Mouse (Mus musculus) G1E (cell line): ENCODE data around the gene Slc16a6.

Experiments used
- CTCF ChIP-seq: IDR thresholded peaks from 2 replicates; pipeline ENCODE4 v1.5.1; 2012; ENCODE audit warnings: low read depth, low read length, inconsistent platforms, mixed read lengths
- GATA1 ChIP-seq: IDR thresholded peaks from 2 replicates; pipeline ENCODE4 v1.6.1; 2012; ENCODE audit warnings: borderline replicate concordance, low read length, inconsistent platforms, mixed read lengths

DNA sequence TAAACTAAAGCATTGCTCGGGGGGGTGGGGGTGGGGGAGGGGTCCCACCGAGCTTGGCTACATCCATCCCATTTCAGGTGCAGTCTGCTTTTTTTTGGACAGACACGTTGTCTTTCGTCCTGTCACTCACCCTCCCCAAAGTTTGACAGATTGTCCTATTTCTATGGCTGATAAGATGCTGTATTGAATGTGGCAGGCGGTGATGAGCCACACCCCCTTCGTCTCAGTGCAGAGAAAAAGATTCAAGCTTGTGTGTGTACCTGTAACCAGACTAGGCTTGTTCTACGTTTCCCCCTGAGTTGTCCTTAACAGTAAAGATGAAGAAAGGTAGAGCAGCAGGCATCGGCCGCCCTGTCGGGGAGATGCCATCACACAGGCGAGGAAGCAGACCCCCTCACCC, 22.2 kb downstream of the Slc16a6 start:
- no peak for TF ChIP-seq CTCF
- no peak for TF ChIP-seq GATA1
